ENCODE assay signal across 13 mouse cellular contexts in genomic region chr7:68311469-68311868, GRCm38 (mm10). TPM values are rescaled to one million over a fixed set of nuclear protein-coding genes. Genes with fewer than 3 reads are reported as not detected.
DNase-seq lines count a peak whose midpoint lies in the region; ATAC-seq and TF ChIP-seq lines count a peak whose summit lies in the region.
"Had no signal": no experiment of that assay in that cellular context is flagged by ENCODE, and none has a peak within 500 bp of the region (broad histone marks: within the 10 kb centered on the region; RNA-seq: fewer than 3 reads in every experiment).

No protein-coding gene starts in this region.

- no peak overlapping the region for H3K4me2 ChIP-seq in kidney, embryonic 15.5 days
- H3K4me2 ChIP-seq: liver, embryonic 11.5 days had no signal

- ATAC-seq in kidney, embryonic 15.5 days (replicated peaks; ENCODE audit: low FRiP score) = 0 out of 2 replicates have a peak, but pooled peaks have one; percentile 40
- ATAC-seq in cerebellum, adult (ENCODE audit: insufficient number of reproducible peaks, low FRiP score, low TSS enrichment) = no peak

- no peak for TF ChIP-seq POLR2A in kidney, adult 2 months (IDR thresholded peaks at IDR 0.05; ENCODE audit: low read depth, low read length)
- TF ChIP-seq POLR2A in embryonic fibroblast, embryonic 13.5 days (IDR thresholded peaks at IDR 0.05; ENCODE audit: low read depth, low read length) = no peak

- no peaks in the 10 kb centered on the region for H3K27me3 ChIP-seq in kidney, adult 2 months (replicated peaks; ENCODE audit: control insufficient read depth, insufficient read depth, low read length)
- no peaks in the 10 kb centered on the region for H3K27me3 ChIP-seq in kidney, embryonic 15.5 days

- WGBS in kidney, adult 2 months = 61% methylated on average over 6 of the region's 6 CpGs
- 23% methylated on average over 6 of the region's 6 CpGs for WGBS in kidney, embryonic 15.5 days

- peak; percentile 42 for DNase-seq in kidney, adult 2 months
- no peak for DNase-seq in kidney, adult 18-20 months
- DNase-seq in lung, postnatal 25 days (ENCODE audit: low spot score) = peak; percentile 26
- DNase-seq in yolk sac, embryonic 10.5 days (ENCODE audit: low spot score) = no peak
- no peak for DNase-seq in layer of hippocampus, adult 11-12 months (ENCODE audit: low spot score)
- DNase-seq: cerebellum, postnatal 10 days; layer of hippocampus, postnatal 36 days; retina, postnatal 1 day had no signal

- H3K9ac ChIP-seq in kidney, embryonic 15.5 days = no peak overlapping the region

- no peaks in the 10 kb centered on the region for H3K9me3 ChIP-seq in kidney, embryonic 15.5 days (replicated peaks)

- H3K4me3 ChIP-seq in kidney, adult 2 months (ENCODE audit: insufficient read depth, low read depth, low read length) = no peak overlapping the region
- no peak overlapping the region for H3K4me3 ChIP-seq in embryonic fibroblast, embryonic 13.5 days (ENCODE audit: insufficient read depth, low read length)
- no peak overlapping the region for H3K4me3 ChIP-seq in kidney, embryonic 15.5 days (replicated peaks)
- H3K4me3 ChIP-seq: erythroblast, embryonic 14.5 days had no signal

- no peak overlapping the region for H3K27ac ChIP-seq in kidney, adult 2 months (ENCODE audit: insufficient read depth, low read depth, low read length)
- peak overlapping the region; percentile 96; the same call in 1 of the 2 replicates for H3K27ac ChIP-seq in embryonic fibroblast, embryonic 13.5 days (ENCODE audit: insufficient read depth, low read length)
- no peak overlapping the region for H3K27ac ChIP-seq in kidney, embryonic 15.5 days

- H3K4me1 ChIP-seq in kidney, adult 2 months (ENCODE audit: control insufficient read depth, insufficient read depth, low read length) = no peaks in the 10 kb centered on the region
- H3K4me1 ChIP-seq in embryonic fibroblast, embryonic 13.5 days (ENCODE audit: control insufficient read depth, insufficient read depth, low read length) = peaks cover 28% of the 10 kb centered on the region
- peaks cover 29% of the 10 kb centered on the region for H3K4me1 ChIP-seq in kidney, embryonic 15.5 days

- no peaks in the 10 kb centered on the region for H3K36me3 ChIP-seq in kidney, adult 2 months (ENCODE audit: control insufficient read depth, insufficient read depth, low read length)
- H3K36me3 ChIP-seq in kidney, embryonic 15.5 days = no peaks in the 10 kb centered on the region

- TF ChIP-seq CTCF in kidney, adult 2 months (conservative IDR thresholded peaks at IDR 0.05; ENCODE audit: insufficient read depth, insufficient read length, low read depth, low read length) = no peak
- no peak for TF ChIP-seq CTCF in embryonic fibroblast, embryonic 13.5 days (IDR thresholded peaks at IDR 0.05; ENCODE audit: borderline replicate concordance, insufficient read depth, low read length)

RNA-seq across cellular contexts. Expression of gene Fam169b, which starts 37.8 kb away (rescaled TPM):
- polyA plus RNA-seq in kidney, adult 2 months (2012; rRNA removed) = 7.9 and 11.3 TPM in 2 replicates
- 1.1 and 1.7 TPM in 2 replicates for polyA plus RNA-seq in embryonic fibroblast, embryonic 13.5 days (2011; ENCODE audit: insufficient read length, low read depth, missing spikeins)
- polyA plus RNA-seq in kidney, embryonic 15.5 days (2015; fragmentation: Nextera tagmentation; extraction: Ambion mirVana) = 1.0 and 1.1 TPM in 2 replicates
- polyA plus RNA-seq: erythroblast, embryonic 14.5 days had no signal

RNA-seq across cellular contexts. Expression of gene Pgpep1l, which starts 47.4 kb away (rescaled TPM):
- 0.16 and 1.1 TPM in 2 replicates for polyA plus RNA-seq in kidney, adult 2 months (2012; rRNA removed)
- polyA plus RNA-seq in embryonic fibroblast, embryonic 13.5 days (2011; ENCODE audit: insufficient read length, low read depth, missing spikeins) = 1.8 and 2.2 TPM in 2 replicates
- polyA plus RNA-seq in kidney, embryonic 15.5 days (2015; fragmentation: Nextera tagmentation; extraction: Ambion mirVana) = 0.17 TPM in 1 of 2 replicates, not detected in the other
- polyA plus RNA-seq: erythroblast, embryonic 14.5 days; liver, embryonic 11.5 days had no signal

Comparison
In these comparisons a context has a peak if more than half of its experiments do, and no peak if none do; other contexts are left out.
1. DNase-seq: peak in kidney, adult 2 months (single experiment) and lung, postnatal 25 days (single experiment); none in kidney, adult 18-20 months (single experiment), yolk sac, embryonic 10.5 days (single experiment) and layer of hippocampus, adult 11-12 months (single experiment).